Mouse (Mus musculus): ENCODE data around the gene Antxr1.
"Not testable (repeated sequence)": the region's sequence is repeated elsewhere in the genome, so short reads cannot be mapped to it uniquely, and the experiment has no call there.

Gene Antxr1

DNA sequence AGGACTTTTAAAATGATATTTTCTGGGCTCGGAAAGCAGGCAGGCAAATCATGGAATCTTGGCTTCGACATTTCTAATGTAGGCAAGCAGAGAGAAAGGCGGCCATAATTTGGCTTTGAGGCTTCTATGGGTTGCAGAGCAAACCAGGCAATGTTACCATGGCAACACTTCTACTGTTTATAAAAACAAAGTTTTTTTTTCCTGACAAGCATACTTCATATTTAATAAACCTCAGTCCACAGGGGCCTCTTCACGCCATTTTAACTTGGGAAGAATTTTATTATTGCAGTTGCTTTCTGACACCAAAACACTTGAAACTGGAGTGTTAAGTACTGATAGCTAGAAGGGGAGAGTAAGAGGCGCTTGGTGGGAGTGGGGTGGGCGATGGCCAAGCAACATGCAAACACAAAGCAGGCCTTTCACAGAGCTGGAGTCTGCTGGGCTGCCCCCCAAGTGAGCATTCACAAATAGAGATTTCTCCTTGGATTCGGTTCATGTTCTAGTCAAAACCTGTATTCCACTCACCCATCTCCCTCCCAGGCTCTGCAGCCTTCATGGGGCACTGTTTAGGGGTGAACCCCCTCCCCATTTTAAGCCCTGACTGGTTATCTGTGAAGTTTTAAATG is 235.8 kb downstream of the Antxr1 start:
- peak; percentile 44 for DNase-seq

DNA sequence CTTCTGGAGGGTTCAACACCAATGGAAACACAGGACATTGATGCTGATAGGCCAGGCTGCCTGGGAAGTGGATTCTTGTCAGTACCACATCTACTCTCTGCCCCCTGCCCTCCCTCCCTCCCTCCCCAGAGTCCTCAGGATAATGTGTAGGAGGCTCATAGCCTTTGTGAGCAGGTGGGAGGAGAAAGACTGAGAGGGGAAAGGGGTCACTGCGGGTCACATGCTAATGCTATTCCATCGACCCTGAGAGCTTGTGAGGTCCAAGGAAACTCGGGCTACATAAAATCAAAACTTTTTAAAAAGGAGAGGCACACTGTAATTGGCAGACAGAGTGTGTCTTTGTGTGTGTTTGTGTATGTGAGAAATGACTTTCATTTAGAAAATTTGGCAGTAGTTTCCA is 236.4 kb downstream of the Antxr1 start:
- DNase-seq: no peak

DNA sequence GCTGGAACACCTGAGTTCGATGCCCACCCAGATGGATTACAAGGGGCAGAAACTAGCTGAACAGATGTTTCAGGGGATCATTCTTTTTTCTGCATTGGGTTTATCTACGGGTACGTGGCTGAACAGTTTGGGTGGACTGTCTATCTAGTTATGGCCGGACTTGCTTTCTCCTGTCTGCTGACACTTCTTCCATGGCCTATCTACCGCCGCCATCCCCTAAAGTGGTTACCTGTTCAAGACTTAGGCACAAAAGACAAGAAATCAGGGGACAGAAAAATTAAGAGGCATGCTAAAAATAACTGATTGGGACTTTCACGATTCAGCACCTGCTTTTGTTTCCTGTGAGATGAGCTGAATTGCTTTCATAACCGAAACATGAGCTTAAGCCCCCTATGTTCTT is 242.0 kb downstream of the Antxr1 start:
- not testable (repeated sequence) for DNase-seq

DNA sequence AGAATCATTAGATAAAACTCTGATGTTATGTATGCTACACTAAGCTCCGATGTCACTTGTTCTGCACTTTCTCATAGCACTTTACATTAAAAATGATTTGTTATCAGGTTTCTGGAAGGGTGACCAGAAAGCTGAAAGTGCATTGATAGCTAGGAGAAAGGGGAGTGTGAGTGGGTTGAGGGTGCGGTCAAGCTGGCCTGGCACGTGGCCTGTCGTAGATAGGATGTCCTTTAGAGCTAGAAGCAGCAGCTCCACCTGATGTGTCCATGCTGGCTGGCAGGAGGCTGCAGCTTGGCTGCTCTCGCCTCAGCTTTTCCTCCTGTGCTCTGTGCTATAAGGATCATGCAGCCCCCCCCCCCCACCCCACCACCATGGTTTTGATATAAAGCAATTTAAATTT is 243.1 kb downstream of the Antxr1 start:
- DNase-seq: no peak

DNA sequence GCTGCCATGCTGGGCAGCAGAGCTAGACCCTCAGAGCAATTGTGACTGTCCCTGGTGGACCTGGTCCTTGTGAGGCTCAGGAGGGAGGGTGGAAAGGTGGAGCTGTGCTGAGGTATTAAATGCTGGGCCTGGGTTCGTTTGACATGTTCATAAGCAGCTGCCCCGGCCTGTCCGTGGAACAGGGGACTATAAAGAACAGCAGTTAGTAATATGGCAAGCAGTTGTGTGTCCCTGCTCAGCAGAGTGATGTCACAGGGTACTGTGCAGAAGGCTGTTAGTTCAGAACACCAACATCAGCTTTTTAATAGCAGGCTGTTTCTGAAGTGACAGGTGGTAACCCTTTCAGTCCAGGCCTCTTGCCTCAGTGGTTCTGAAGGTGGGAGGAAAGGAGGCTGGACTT is 244.7 kb downstream of the Antxr1 start:
- DNase-seq: no peak

DNA sequence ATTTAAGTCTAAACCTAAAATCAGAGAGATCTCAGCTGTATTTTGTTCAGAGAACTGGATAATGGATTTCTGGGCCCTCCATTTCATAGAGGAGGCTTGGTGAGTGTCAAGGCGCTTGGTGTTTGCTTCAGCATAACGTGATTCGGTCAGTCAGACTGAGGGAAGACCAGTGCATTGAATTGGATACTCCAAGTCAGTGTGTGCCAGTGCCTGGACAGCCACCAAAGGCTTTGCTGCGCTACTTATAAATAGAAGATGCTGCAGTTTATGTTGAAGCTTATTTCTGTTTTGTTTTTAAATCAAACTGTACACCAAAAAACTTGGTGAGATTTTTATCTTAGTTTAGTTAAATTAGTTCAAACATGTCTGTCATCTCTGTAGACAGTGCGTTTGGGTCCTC is 247.3 kb downstream of the Antxr1 start:
- no peak for DNase-seq

DNA sequence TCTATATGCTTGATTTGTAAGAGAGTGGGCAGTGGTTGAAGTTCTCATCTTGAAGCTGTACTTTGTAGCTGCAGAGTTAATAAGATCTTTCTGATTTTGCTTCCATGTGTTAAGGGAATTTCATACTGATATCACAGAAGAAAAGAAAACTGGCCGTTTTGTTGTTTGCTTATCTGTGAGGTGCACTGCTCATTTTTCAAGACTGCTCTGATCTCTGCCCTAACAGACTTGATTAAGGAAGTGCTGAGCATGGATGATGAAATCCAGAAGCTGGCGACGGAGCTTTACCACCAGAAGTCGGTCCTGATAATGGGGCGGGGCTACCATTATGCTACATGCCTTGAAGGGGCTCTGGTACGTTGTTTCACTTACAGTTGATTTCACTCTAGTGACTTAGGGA is 250.6 kb downstream of the Antxr1 start:
- DNase-seq: no peak
